Mouse (Mus musculus): Measurements from ENCODE around the gene A530016L24Rik.

GRCm38 (mm10) chr12:112506267-112506666, 17.0 kb downstream of the A530016L24Rik start:
- no peak for TF ChIP-seq CTCF (IDR thresholded peaks at IDR 0.05; ENCODE audit: control insufficient read depth, insufficient read depth, low read length)
- TF ChIP-seq POLR2A (IDR thresholded peaks at IDR 0.05; ENCODE audit: borderline replicate concordance, control insufficient read depth, low read depth, low read length) = no peak

Data from bone marrow, adult 2 months (tissue).